Mouse (Mus musculus): ENCODE results near the gene Dnajb14. TPM values are rescaled to one million over a fixed set of nuclear protein-coding genes. Genes with fewer than 3 reads are reported as not detected.
"Not testable (repeated sequence)": the region's sequence is repeated elsewhere in the genome, so short reads cannot be mapped to it uniquely, and the experiment has no call there.

Dnajb14 gene
- polyA plus RNA-seq, 1 experiment from 2014 or later: 13.9 TPM

DNA sequence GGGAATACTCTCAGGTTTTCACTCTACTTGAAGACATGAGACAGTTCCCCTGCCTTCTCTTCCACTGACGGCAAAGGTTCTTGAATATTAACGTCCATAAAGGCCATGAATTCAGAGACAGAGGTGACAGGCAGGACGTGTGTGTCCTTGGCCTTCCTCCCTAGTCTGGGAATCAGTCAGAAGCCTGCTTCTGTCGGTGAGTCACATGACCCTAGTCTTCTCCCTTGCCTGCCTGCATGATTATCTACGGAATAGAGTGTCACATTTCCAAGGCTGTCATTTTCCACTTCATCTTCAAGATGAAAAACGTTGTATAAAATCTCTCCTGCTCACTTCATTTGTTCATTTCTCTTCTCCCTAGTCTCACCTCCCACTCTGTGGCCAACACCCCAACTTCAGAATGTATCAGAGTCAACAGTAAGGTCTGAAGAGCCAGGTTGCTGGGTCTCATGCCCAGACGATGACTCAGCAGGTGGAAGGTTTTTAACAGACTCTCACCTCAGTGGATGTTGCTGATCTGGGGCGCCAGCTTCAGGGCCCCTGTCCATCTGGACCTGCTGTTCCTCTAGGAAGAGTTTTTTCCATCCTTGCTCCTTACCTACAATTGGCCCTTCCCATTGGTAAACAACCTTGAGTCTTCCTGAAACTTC is 94.4 kb downstream of the Dnajb14 start:
- no peaks in the 10 kb centered on the region for H3K9me3 ChIP-seq (ENCODE audit: control insufficient read depth, low read length)
- no peak for ATAC-seq
- H3K4me3 ChIP-seq (ENCODE audit: low read length): no peak overlapping the region
- H3K27ac ChIP-seq (ENCODE audit: low read depth, low read length): no peak overlapping the region
- H3K4me2 ChIP-seq (ENCODE audit: low read length): no peak overlapping the region
- H3K9ac ChIP-seq (ENCODE audit: low read depth, low read length): no peak overlapping the region
- H3K4me1 ChIP-seq (ENCODE audit: control insufficient read depth, insufficient read depth, low read depth, low read length): no peaks in the 10 kb centered on the region; the same call in 1 of the 2 replicates
- WGBS: 64% methylated on average over 8 of the region's 8 CpGs
- H3K27me3 ChIP-seq (replicated peaks; ENCODE audit: control insufficient read depth, insufficient read depth, low read length): no peaks in the 10 kb centered on the region
- no peaks in the 10 kb centered on the region for H3K36me3 ChIP-seq (ENCODE audit: control insufficient read depth, insufficient read depth, low read length)

DNA sequence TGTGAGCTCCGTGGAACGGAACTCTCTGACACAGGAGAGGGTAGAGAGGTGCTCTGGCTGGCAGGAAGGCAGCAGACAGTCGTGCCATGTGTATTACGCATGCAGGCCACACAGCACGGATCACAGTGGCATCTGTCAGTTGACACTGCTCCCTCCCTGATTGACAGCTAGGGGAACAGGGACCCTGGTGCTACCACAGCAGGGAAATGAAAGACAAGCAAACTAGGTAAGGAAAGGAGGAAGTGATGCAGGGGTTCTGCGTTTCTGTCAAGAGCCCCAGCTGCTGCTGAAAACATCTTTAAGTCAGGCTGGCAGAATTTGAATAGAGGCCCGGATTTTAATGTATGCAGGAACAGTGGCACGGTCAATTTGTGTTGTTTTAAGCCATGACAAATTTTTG is 96.0 kb downstream of the Dnajb14 start:
- 63% methylated on average over 8 of the region's 8 CpGs for WGBS
- Histone ChIP-seq H3K4me1 (ENCODE audit: control insufficient read depth, insufficient read depth, low read depth, low read length) (no peaks in the 10 kb centered on the region; the same call in 1 of the 2 replicates), H3K27me3 (replicated peaks; ENCODE audit: control insufficient read depth, insufficient read depth, low read length) (no peaks in the 10 kb centered on the region), H3K9me3 (ENCODE audit: control insufficient read depth, low read length) (no peaks in the 10 kb centered on the region), H3K9ac (ENCODE audit: low read depth, low read length) (no peak overlapping the region), H3K4me3 (ENCODE audit: low read length) (no peak overlapping the region), H3K27ac (ENCODE audit: low read depth, low read length) (no peak overlapping the region), H3K36me3 (ENCODE audit: control insufficient read depth, insufficient read depth, low read length) (no peaks in the 10 kb centered on the region), H3K4me2 (ENCODE audit: low read length) (no peak overlapping the region)
- no peak for ATAC-seq

DNA sequence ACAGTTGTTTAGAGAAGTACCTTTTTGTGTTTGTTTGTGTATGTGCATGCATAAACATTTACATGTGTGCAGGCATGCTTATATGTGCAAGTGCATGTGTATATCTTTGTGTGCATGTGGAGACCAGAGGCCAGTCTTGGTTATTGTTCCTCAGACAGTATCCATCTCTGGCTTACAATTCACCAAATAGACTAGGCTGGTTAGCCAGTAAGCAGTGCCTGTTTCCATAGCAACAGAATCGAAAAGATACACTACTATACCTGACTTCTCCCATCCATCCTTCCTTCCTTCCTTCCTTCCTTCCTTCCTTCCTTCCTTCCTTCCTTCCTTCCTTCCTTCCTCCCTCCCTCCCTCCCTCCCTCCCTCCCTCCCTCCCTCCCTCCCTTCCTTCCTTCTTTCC is 96.5 kb downstream of the Dnajb14 start:
- not testable (repeated sequence) for H3K9me3 ChIP-seq (ENCODE audit: control insufficient read depth, low read length); H3K36me3 ChIP-seq (ENCODE audit: control insufficient read depth, insufficient read depth, low read length); H3K4me2 ChIP-seq (ENCODE audit: low read length); H3K27ac ChIP-seq (ENCODE audit: low read depth, low read length); H3K27me3 ChIP-seq (replicated peaks; ENCODE audit: control insufficient read depth, insufficient read depth, low read length); H3K9ac ChIP-seq (ENCODE audit: low read depth, low read length); H3K4me1 ChIP-seq (ENCODE audit: control insufficient read depth, insufficient read depth, low read depth, low read length); H3K4me3 ChIP-seq (ENCODE audit: low read length)
- WGBS: 57% methylated on average over 1 of the region's 1 CpGs
- ATAC-seq: peak; percentile 60

Other genes starting within 250 kb of the Dnajb14 start
- gene Ddit4l, start 246.1 kb upstream of the Dnajb14 start, polyA plus RNA-seq (2015; fragmentation: Nextera tagmentation; extraction: Ambion mirVana): 11.2 and 11.4 TPM in 2 replicates
- gene Gm21962, start 196.2 kb upstream of the Dnajb14 start, polyA plus RNA-seq (2015; fragmentation: Nextera tagmentation; extraction: Ambion mirVana): not detected in 2 replicates
- 683 and 688 TPM in 2 replicates for gene H2afz, start 3.2 kb upstream of the Dnajb14 start, polyA plus RNA-seq (2015; fragmentation: Nextera tagmentation; extraction: Ambion mirVana)
- 132 and 135 TPM in 2 replicates for gene Lamtor3, start 50.8 kb downstream of the Dnajb14 start, polyA plus RNA-seq (2015; fragmentation: Nextera tagmentation; extraction: Ambion mirVana)
- 3.0 and 3.1 TPM in 2 replicates for gene Dapp1, start 113.9 kb downstream of the Dnajb14 start, polyA plus RNA-seq (2015; fragmentation: Nextera tagmentation; extraction: Ambion mirVana)
- 0.06 and 0.40 TPM in 2 replicates for gene 1110002E22Rik, start 197.4 kb downstream of the Dnajb14 start, polyA plus RNA-seq (2015; fragmentation: Nextera tagmentation; extraction: Ambion mirVana)
- gene Gm5105, start 199.7 kb downstream of the Dnajb14 start, polyA plus RNA-seq (2015; fragmentation: Nextera tagmentation; extraction: Ambion mirVana): 0.10 and 0.20 TPM in 2 replicates